Mouse (Mus musculus) urinary bladder, postnatal 36 days (tissue): ENCODE results near the gene Iqcn.

Experiments used
- DNase-seq, 2 experiments: peaks; one replicate each; pipeline ENCODE4 v3.0.0; 2022; ENCODE audit warnings: low spot score in 2 of 2, mixed read lengths in 1 of 2

Iqcn gene

GRCm38 (mm10) chr8:70703287-70703686 lies at the start of gene Iqcn:
TSS of gene Iqcn (plus strand) at chr8:70703457.
- DNase-seq = no peak

- no peak for DNase-seq
These were observed 49.1 kb upstream of the Iqcn start for GRCm38 (mm10) chr8:70654121-70654520.

DNA sequence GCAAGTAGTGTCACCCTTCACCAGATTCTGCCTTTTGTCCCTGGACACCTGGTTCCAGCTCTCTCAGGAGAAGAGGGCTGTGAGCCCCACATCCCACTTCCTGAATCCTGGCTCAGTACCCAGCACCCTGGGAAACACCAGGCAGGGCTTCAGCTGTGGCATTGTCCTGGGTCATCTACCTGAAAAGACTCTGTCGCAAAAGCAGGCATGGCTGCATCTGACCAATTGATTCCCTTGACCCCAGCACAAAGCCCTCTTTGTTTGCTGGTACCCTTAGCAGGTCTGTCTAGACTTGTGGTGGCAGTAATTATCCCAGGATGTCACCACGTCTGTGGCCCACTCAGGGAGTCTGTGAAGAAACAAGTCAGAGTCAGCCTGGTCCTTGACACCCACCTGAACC lies 47.8 kb upstream of the Iqcn start:
- DNase-seq = no peak

- DNase-seq = no peak
These were observed 47.0 kb upstream of the Iqcn start for GRCm38 (mm10) chr8:70656193-70656790.

DNA sequence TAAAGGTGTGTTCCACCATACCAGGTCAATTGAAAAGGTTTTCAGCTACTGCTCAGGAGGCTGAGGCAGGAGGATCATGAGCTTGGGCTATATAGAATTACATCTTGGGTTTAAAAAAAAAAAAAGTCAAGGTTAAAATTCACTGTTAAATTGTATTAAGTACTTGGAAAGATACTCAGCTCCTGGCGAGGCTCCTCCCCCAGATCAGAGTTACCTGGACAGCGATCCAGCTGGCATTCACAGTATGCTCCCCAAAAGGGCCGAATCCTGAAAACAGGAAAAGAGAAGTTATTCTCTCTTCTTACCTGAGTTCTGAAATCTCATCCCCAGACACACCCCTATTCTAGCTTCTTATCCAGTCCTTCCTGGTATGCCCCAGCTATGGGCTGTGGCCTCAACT lies 46.0 kb upstream of the Iqcn start:
- no peak for DNase-seq

GRCm38 (mm10) chr8:70657739-70658138 lies 45.5 kb upstream of the Iqcn start:
- DNase-seq = no peak

GRCm38 (mm10) chr8:70658897-70659603 lies 44.2 kb upstream of the Iqcn start:
- no peak for DNase-seq

DNA sequence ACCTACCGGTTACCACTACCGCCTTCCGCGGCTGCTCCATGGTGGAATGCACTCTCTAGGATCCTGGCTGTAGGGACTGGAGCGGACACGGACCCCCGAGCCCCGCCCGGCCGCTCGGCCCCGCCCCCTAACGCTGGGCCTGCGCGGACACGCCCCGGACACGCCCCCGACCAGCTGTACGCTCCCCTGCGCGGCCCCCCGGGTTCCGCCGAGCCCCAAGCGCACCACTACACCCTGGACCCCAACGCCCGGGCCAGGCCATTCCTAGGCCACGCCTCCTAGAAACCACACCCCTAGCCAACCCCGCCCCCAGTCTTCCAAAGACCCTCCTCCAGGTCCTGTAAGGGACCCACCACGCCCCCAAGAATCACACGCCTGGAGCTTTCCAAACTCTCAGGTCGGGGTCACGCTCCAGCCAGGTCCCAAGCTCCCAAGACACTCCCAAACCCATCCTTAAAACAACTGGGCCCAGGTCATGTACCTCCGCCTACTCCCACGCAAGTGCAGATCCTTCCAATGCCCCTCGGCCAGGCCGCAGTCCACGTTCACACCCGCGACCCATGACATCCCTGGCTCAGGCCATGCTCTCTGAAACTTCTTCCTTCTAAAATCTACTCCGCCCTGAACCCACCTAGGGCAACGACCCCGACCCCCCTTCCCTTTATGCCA lies 43.5 kb upstream of the Iqcn start:
- DNase-seq = peak; percentile 81 to 90

DNA sequence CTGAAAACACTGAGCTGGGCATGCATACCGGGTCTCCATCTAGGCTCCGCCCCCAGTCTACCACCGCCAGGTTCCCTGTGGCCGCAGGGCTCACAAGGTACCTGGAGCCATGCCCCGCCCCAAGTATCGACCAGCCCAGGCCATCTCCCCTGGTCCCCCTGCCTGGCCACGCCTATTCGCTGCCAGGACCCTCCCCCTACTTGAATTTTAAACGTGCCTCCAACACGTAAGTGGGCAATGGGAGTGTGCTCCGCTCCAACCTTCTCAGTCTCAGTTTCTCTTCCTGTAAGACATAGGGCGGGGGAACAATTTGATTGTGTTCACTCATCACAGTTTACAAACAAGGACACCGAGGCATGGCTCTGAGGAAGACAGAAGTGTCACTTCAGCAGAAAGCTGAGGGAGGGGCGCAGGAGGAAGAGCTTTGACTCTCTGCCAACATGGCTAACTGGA lies 43.0 kb upstream of the Iqcn start, which contains the start of gene Pgpep1:
Pgpep1 (minus strand) TSS at position 116 of the 453 bp plus-strand sequence.
- DNase-seq = no peak

DNA sequence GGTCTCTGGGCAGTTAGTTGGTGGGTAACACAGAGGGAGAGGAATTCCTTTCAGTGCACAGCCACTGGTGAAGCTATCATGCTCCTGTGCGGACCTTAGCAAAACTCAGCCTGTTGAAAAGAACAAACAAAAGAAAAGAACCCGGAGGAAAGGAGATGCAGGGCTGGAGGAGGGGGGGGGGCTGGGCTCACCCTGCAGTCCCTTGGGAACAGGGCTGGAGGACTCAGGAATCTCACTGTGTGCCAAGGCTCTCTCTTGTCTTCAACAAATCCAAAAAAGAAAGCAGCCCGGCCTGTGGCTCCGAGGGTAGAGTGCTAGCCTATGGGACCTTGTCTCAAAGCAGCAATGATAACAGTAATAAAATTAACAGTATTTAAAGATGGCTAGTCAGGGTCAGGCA lies 39.6 kb upstream of the Iqcn start:
- DNase-seq = no peak

- no peak for DNase-seq
These were observed 38.6 kb upstream of the Iqcn start for GRCm38 (mm10) chr8:70664631-70665030.

DNA sequence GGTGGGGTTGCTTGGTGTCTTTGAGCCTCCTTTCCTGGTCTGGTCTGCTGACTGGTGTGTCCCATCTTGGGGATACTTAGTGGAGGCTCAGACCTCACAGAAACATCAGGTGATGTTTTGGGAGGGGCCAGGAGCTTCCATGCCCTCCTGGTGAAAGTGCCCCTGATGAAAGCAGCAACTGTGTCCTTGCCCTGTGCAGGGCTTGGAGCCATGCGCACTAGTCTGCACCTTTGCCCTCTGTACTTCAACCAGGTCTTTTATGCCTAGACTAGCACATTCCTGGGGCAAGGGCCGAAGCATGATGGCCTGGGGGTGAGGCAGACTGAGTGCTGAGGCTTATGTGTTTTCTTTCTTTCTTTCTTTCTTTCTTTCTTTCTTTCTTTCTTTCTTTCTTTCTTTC lies 37.7 kb upstream of the Iqcn start:
- DNase-seq = no peak

GRCm38 (mm10) chr8:70667071-70667470 lies 36.2 kb upstream of the Iqcn start:
- peak in 1 of 2 experiments; percentile 73 for DNase-seq

- peak in 1 of 2 experiments; percentile 61 for DNase-seq
These were observed 31.5 kb upstream of the Iqcn start for GRCm38 (mm10) chr8:70671615-70672324.

- DNase-seq = no peak
These were observed 30.8 kb upstream of the Iqcn start for GRCm38 (mm10) chr8:70672325-70673078.

- peak; percentile 97 to 98 for DNase-seq
These were observed 30.0 kb upstream of the Iqcn start, which contains the start of gene Lsm4 for GRCm38 (mm10) chr8:70673079-70673856. TSS of gene Lsm4 (plus strand) at chr8:70673248.

- DNase-seq = no peak
These were observed 29.1 kb upstream of the Iqcn start for GRCm38 (mm10) chr8:70674109-70674508.

DNA sequence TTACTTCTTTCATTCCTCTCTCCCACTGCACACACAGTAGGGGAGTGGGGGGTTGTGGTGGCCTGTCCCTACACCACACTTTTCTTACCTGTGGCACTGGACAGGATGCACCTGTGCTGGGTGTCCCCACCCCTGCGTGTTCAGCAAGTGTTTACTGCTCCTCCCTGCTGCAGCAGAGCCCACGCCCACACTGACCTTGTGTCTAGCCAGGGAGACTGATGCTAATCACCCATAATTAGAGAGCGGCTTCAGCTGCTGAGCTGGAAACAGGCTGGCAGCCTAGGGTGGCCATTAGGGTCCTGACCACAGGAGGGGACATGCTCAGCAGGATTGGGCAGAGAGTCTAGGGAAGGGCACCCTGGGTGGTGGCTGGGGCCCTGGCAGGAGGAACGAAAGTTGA lies 28.5 kb upstream of the Iqcn start:
- DNase-seq = no peak

GRCm38 (mm10) chr8:70675336-70675735 lies 27.9 kb upstream of the Iqcn start:
- no peak for DNase-seq

- DNase-seq = no peak
These were observed 25.7 kb upstream of the Iqcn start for GRCm38 (mm10) chr8:70677451-70678080.
